Mouse (Mus musculus) layer of hippocampus, adult 2 months (tissue): ENCODE results near the gene Dusp5. TPM values are rescaled to one million over a fixed set of nuclear protein-coding genes. Genes with fewer than 3 reads are reported as not detected.
"Not testable (repeated sequence)": the region's sequence is repeated elsewhere in the genome, so short reads cannot be mapped to it uniquely, and the experiment has no call there.

Source experiments
- DNase-seq, 2 experiments: peaks; one replicate each; pipeline ENCODE4 v3.0.0; 2022; ENCODE audit warnings: low spot score in 2 of 2
- H3K27ac ChIP-seq: fragments of 200-600 bp; 2 replicates; pipeline ENCODE4 v1.8.1; 2022
- H3K4me3 ChIP-seq: fragments of 200-600 bp; 2 replicates; pipeline ENCODE4 v1.8.1; 2022; ENCODE audit warnings: mild to moderate bottlenecking
- CTCF ChIP-seq: fragments of 200-600 bp; conservative IDR thresholded peaks from 2 replicates; pipeline ENCODE4 v1.8.1; 2022; ENCODE audit warnings: antibody characterized with exemption, mild to moderate bottlenecking, moderate library complexity
- total RNA-seq, 2 experiments: library from RNA; stranded (reverse); gene quantifications; 2 replicates each; pipeline ENCODE4 v1.2.3; 2021

The Dusp5 gene
- total RNA-seq, 2 experiments from 2014 or later = 20.5 to 24.5 TPM

GRCm38 (mm10) chr19:53500298-53501006 lies 28.5 kb upstream of the Dusp5 start:
- peak; percentile 48 to 61 for DNase-seq
- peak overlapping the region; percentile 82 for H3K27ac ChIP-seq

GRCm38 (mm10) chr19:53501239-53501638 lies 27.7 kb upstream of the Dusp5 start:
- not testable (repeated sequence) for H3K4me3 ChIP-seq, DNase-seq
- peak overlapping the region; percentile 82 for H3K27ac ChIP-seq

More at GRCm38 (mm10) chr19:53500298-53501006, 28.5 kb upstream of the Dusp5 start:
- TF ChIP-seq CTCF = no peak
- no peak overlapping the region for H3K4me3 ChIP-seq

- no peak for DNase-seq
- TF ChIP-seq CTCF = no peak
- Histone ChIP-seq H3K27ac (peak overlapping the region; percentile 82; the same call in 1 of the 2 replicates), H3K4me3 (no peak overlapping the region)
Observed at GRCm38 (mm10) chr19:53501765-53502164, 27.1 kb upstream of the Dusp5 start.

- H3K27ac ChIP-seq = peak overlapping the region; percentile 82
Observed at GRCm38 (mm10) chr19:53502891-53503371, 26.0 kb upstream of the Dusp5 start.

GRCm38 (mm10) chr19:53504181-53504580 lies 24.7 kb upstream of the Dusp5 start:
- Histone ChIP-seq H3K27ac (no peak overlapping the region), H3K4me3 (no peak overlapping the region)
- TF ChIP-seq CTCF = no peak
- no peak for DNase-seq

More at GRCm38 (mm10) chr19:53502891-53503371, 26.0 kb upstream of the Dusp5 start:
- TF ChIP-seq CTCF = no peak
- no peak overlapping the region for H3K4me3 ChIP-seq
- peak; percentile 27 to 30 for DNase-seq

GRCm38 (mm10) chr19:53505728-53506127 lies 23.2 kb upstream of the Dusp5 start:
- Histone ChIP-seq H3K4me3 (no peak overlapping the region), H3K27ac (no peak overlapping the region)
- no peak for TF ChIP-seq CTCF
- DNase-seq = no peak

- H3K4me3 ChIP-seq = no peak overlapping the region
- DNase-seq = peak; percentile 29 to 48
- no peak for TF ChIP-seq CTCF
Observed at GRCm38 (mm10) chr19:53507497-53507896, 21.4 kb upstream of the Dusp5 start.

GRCm38 (mm10) chr19:53511244-53511934 lies 17.5 kb upstream of the Dusp5 start:
- DNase-seq = no peak
- Histone ChIP-seq H3K27ac (no peak overlapping the region), H3K4me3 (no peak overlapping the region)
- no peak for TF ChIP-seq CTCF

More at GRCm38 (mm10) chr19:53507497-53507896, 21.4 kb upstream of the Dusp5 start:
- peak overlapping the region; percentile 70 for H3K27ac ChIP-seq

- no peak overlapping the region for H3K4me3 ChIP-seq
- TF ChIP-seq CTCF = no peak
- no peak for DNase-seq
- no peak overlapping the region for H3K27ac ChIP-seq
Observed at GRCm38 (mm10) chr19:53517370-53518096, 11.4 kb upstream of the Dusp5 start.

- Histone ChIP-seq H3K4me3 (no peak overlapping the region), H3K27ac (no peak overlapping the region)
- DNase-seq = no peak
- TF ChIP-seq CTCF = no peak
Observed at GRCm38 (mm10) chr19:53519549-53519948, 9.4 kb upstream of the Dusp5 start.

GRCm38 (mm10) chr19:53519981-53520380 lies 8.9 kb upstream of the Dusp5 start:
- no peak overlapping the region for H3K4me3 ChIP-seq
- no peak for DNase-seq
- TF ChIP-seq CTCF = no peak
- H3K27ac ChIP-seq = no peak overlapping the region

- TF ChIP-seq CTCF = no peak
- Histone ChIP-seq H3K27ac (no peak overlapping the region), H3K4me3 (no peak overlapping the region)
- no peak for DNase-seq
Observed at GRCm38 (mm10) chr19:53521137-53521795, 7.6 kb upstream of the Dusp5 start.

GRCm38 (mm10) chr19:53527480-53527879 lies 1.4 kb upstream of the Dusp5 start:
- no peak for DNase-seq
- H3K4me3 ChIP-seq = no peak overlapping the region
- H3K27ac ChIP-seq = no peak overlapping the region
- no peak for TF ChIP-seq CTCF
